Mouse (Mus musculus) midbrain, embryonic 15.5 days (tissue): ENCODE measurements around the gene Eno3. TPM values are rescaled to one million over a fixed set of nuclear protein-coding genes. Genes with fewer than 3 reads are reported as not detected.

Experiments
- ATAC-seq: fragments of 200-750 bp; cut with Nextera tagmentation; replicated peaks from 2 replicates; pipeline ENCODE4 v1.8.0; 2017; ENCODE audit warnings: moderate TSS enrichment
- H3K27ac ChIP-seq: fragments of 300-500 bp; sonication (generic); 2 replicates; pipeline ENCODE4 v1.5.1; 2015; ENCODE audit warnings: mild to moderate bottlenecking, inconsistent platforms
- H3K27me3 ChIP-seq: fragments of 300-500 bp; sonication (generic); replicated peaks from 2 replicates; pipeline ENCODE4 v1.6.1; 2015; ENCODE audit warnings: inconsistent platforms
- H3K36me3 ChIP-seq: fragments of 300-500 bp; sonication (generic); replicated peaks from 2 replicates; pipeline ENCODE4 v1.6.1; 2015; ENCODE audit warnings: inconsistent platforms
- H3K4me1 ChIP-seq: fragments of 300-500 bp; sonication (generic); 2 replicates; pipeline ENCODE4 v1.6.1; 2015; ENCODE audit warnings: inconsistent platforms
- H3K4me2 ChIP-seq: fragments of 300-500 bp; sonication (generic); 2 replicates; pipeline ENCODE4 v1.6.1; 2015; ENCODE audit warnings: inconsistent platforms, mild to moderate bottlenecking, moderate library complexity
- H3K4me3 ChIP-seq: fragments of 300-500 bp; sonication (generic); 2 replicates; pipeline ENCODE4 v1.5.1; 2015; ENCODE audit warnings: mild to moderate bottlenecking, inconsistent platforms
- H3K9ac ChIP-seq: fragments of 300-500 bp; sonication (generic); 2 replicates; pipeline ENCODE4 v1.6.1; 2015; ENCODE audit warnings: mild to moderate bottlenecking, inconsistent platforms
- H3K9me3 ChIP-seq: fragments of 300-500 bp; sonication (generic); 2 replicates; pipeline ENCODE4 v1.6.1; 2016; ENCODE audit warnings: inconsistent platforms
- WGBS: fragments of 180-500 bp; shearing (Covaris S2); methylation state at CpG from one replicate; pipeline ENCODE4 v1.1.7; 2015; ENCODE audit warnings: mixed read lengths; 5-methylcytosine and 5-hydroxymethylcytosine counted together
- polyA plus RNA-seq: library from polyadenylated mRNA; unstranded; fragments of >200 nt; fragmentation: Nextera tagmentation; extraction: Ambion mirVana; gene quantifications from 2 replicates; pipeline ENCODE4 v1.2.1, GENCODE M21; 2015

Eno3 gene
- polyA plus RNA-seq, 1 experiment from 2014 or later: 8.0 TPM

DNA sequence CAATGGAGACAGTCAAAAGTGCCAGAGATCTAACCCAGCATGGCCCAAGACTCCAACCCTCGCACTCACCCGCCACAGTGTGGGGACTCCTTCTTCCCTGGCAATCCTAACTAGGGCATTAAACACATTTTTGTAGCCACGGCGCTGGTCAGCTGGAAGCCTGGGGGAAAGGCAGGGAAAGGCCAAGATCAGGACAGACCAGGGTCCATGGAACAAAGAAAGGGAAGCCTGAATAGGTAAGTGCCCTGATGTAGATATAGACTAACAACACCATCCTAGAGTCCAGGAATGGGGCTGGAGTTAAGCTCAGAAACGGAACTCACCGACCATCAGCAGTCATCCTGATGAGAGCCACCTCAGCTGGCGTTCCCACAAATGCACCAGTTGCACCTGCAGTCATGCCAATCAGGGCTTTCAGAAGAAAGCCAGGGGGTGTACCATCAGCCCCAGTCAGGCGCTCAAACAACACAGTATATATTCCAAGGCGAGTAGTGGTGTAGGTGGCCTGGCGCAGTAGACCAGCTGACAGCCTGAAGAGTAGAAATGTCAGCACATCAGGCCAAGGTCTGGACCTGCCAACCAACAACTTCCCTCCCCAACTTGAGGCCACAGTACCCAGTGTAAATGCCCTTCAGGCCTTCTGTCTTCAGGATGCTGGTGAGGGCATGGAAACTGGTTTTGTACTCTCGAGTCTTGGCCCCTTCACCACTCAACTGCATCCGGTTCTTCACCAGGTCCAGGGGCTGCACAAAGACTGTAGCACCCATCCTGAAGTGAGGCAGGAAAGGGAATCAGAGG is 11.3 kb upstream of the Eno3 start:
- H3K27ac ChIP-seq: peak overlapping the region; percentile 95; the same call in 1 of the 2 replicates
- peaks cover 28% of the 10 kb centered on the region for H3K36me3 ChIP-seq
- no peaks in the 10 kb centered on the region for H3K27me3 ChIP-seq
- ATAC-seq: no peak; the same call in 1 of the 2 replicates
- H3K4me2 ChIP-seq: peak overlapping the region; percentile 84
- peak overlapping the region; percentile 85 for H3K9ac ChIP-seq
- H3K4me1 ChIP-seq: peaks cover 33% of the 10 kb centered on the region
- peak overlapping the region; percentile 80 for H3K4me3 ChIP-seq
- 93% methylated on average over 12 of the region's 12 CpGs for WGBS
- H3K9me3 ChIP-seq: no peaks in the 10 kb centered on the region

DNA sequence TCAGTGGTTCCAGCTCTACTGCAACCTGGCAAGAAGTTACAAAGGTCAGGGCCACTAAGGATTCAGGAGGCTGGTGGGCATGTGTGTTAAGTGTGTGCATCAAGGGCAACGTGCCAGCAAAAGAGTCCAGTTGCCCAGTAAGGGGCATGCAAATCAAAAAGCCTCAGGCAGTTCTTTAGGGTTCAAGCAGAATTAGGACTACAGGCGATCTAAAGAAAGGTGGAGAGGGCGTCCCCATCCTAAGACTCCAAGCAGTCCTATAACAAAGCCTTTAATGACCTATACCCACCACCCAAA is 10.8 kb upstream of the Eno3 start:
- no peak; the same call in 1 of the 2 replicates for ATAC-seq
- Histone ChIP-seq H3K4me3 (peak overlapping the region; percentile 80), H3K4me1 (peaks cover 38% of the 10 kb centered on the region), H3K27me3 (no peaks in the 10 kb centered on the region), H3K36me3 (peaks cover 33% of the 10 kb centered on the region), H3K27ac (peak overlapping the region; percentile 95), H3K9ac (peak overlapping the region; percentile 85), H3K4me2 (peak overlapping the region; percentile 84), H3K9me3 (no peaks in the 10 kb centered on the region)
- WGBS: 12% methylated on average over 3 of the region's 3 CpGs

DNA sequence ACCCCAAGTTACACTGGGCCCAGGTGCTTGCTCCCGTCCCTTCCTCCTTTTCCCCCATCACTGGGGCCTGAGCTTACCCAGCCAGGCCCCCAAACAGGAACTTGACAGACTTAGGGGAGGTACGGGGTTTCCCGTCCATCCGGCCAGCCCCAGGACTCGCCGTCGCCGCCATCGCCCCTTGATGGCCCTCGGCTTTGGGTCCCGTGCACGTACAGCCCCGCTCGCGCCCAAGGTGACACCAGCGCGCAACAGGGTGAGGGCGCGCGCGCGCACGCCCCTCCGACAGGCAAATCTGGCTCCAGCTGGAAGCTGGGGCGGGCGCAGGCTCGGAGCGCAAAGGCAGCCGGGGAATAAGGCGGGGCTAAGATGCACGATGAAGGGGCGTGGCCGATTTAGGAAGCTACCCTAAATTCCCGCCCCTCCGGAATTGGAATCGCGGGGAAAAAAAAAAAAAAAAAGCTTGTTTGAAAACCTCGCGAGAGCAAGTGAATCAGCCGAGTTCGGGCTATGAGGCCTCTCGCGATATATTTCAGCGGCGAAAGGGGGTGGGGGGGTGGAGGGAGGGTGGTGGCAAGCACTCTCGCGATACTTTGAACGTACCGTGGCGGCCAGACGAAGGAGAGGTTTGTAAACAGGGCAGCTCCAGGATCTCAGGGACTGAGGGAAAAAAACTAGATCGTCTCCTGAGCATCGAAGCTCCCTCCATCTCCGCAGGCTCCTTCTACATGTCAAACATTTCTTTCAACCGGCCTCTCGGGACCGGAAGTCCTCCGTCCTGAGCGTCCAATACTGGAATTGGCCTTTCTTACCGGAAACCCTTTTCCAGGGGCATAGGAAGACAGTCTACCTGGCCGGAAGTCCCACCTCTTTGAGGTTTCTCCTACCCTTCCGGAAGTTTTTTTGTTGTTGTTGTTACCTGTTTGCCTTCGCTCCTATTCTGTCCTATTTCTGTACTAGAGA is 10.0 kb upstream of the Eno3 start, which contains the start of the genes Rnf167 and Slc25a11:
Gene Rnf167 (plus strand): TSS at position 545 of the 960 bp plus-strand sequence.
Gene Slc25a11 (minus strand): TSS at position 789 of the 960 bp plus-strand sequence.
- Histone ChIP-seq H3K36me3 (peaks cover 36% of the 10 kb centered on the region), H3K9ac (peak within 1 kb of the TSS; percentile 85), H3K4me1 (peaks cover 40% of the 10 kb centered on the region), H3K27ac (peak within 1 kb of the TSS; percentile 95), H3K4me3 (peak within 1 kb of the TSS; percentile 80), H3K9me3 (no peaks in the 10 kb centered on the region), H3K4me2 (peak within 1 kb of the TSS; percentile 97), H3K27me3 (no peaks in the 10 kb centered on the region)
- 0% methylated on average over 63 of the region's 63 CpGs for WGBS
- peak; percentile 92 for ATAC-seq

DNA sequence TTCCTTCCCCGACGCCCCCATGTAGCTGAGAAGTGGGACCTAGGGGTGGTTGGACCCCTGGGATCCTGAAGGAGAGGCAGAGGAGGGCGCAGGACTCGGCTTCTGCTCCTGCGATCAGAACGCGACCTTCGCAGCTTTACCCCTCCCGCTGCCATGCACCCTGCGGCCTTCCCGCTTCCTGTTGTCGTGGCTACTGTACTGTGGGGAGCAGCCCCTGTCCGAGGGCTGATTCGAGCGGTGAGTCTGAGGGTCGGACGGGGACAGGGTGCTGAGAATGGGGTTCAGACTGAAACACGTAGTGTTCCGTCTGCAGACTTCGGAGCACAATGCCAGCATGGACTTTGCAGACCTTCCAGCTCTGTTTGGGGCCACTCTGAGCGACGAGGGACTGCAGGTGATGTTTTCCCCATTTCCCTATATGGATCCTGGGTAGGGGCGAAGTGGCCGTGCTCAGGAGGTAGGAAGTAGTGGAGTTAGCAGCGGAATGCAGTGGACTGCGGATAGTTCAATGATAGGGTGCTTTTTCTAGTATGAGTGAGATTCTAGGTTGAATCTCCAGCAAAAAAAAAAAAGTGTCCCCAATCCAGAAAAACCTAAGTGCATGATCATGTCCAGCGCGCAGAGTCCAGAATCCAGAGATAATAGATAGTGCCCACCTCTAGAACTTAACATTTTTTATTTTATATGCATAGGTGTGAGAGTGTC is 9.1 kb upstream of the Eno3 start:
- Histone ChIP-seq H3K36me3 (peaks cover 42% of the 10 kb centered on the region), H3K4me2 (peak overlapping the region; percentile 97), H3K27me3 (no peaks in the 10 kb centered on the region), H3K27ac (peak overlapping the region; percentile 95), H3K9me3 (no peaks in the 10 kb centered on the region), H3K9ac (peak overlapping the region; percentile 67), H3K4me1 (peaks cover 49% of the 10 kb centered on the region), H3K4me3 (peak overlapping the region; percentile 80)
- WGBS: 6% methylated on average over 28 of the region's 28 CpGs
- peak; percentile 27 for ATAC-seq

DNA sequence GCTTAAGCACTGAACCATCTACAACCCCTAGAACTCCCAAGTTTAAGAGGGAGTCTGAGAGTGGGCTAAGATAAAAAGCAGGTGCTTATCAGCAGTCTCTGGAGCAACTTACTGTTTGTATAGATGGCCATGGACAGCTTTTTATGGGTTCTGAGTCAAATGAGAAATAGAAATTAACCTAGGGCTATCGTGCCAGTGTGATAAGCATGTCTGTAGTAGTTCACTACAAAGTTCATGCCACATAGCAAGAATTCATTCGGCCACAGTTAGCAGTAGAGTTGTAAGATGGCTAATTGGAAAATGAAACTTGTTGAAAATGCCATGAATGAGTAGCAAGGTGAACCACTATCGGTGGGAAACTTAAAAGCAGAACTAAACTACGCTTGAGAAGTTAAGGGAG is 8.5 kb upstream of the Eno3 start:
- 87% methylated on average over 4 of the region's 4 CpGs for WGBS
- ATAC-seq: no peak
- H3K9me3 ChIP-seq: no peaks in the 10 kb centered on the region
- 0 out of 2 replicates have a peak overlapping the region, but pooled peaks have one; percentile 67 for H3K9ac ChIP-seq
- no peaks in the 10 kb centered on the region for H3K27me3 ChIP-seq
- H3K36me3 ChIP-seq: peaks cover 39% of the 10 kb centered on the region
- peaks cover 54% of the 10 kb centered on the region for H3K4me1 ChIP-seq
- H3K4me3 ChIP-seq: peak overlapping the region; percentile 80
- peak overlapping the region; percentile 97 for H3K4me2 ChIP-seq
- no peak overlapping the region for H3K27ac ChIP-seq

DNA sequence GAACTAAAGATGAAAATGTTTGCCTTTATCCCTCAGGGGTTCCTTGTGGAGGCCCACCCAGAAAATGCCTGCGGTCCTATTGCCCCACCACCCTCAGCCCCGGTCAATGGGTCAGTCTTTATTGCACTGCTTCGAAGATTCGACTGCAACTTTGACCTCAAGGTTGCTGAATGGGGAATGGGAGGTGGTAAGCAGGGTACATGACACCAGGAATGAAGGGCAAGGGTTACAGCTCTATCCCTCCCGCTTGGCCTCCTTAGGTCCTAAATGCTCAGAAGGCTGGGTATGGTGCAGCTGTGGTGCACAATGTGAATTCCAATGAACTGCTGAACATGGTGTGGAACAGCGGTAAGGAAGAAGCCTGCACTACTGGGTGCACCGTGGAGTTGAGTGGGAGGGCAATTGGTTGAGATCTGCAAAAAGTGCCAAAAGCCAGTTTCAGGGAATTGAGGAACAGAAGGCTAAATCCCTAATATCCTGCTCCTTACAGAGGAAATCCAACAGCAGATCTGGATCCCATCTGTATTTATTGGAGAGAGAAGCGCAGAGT is 7.7 kb upstream of the Eno3 start:
- no peaks in the 10 kb centered on the region for H3K27me3 ChIP-seq
- H3K4me2 ChIP-seq: no peak overlapping the region
- WGBS: 85% methylated on average over 8 of the region's 8 CpGs
- peaks cover 54% of the 10 kb centered on the region for H3K4me1 ChIP-seq
- H3K27ac ChIP-seq: no peak overlapping the region
- no peak overlapping the region for H3K4me3 ChIP-seq
- H3K9me3 ChIP-seq: no peaks in the 10 kb centered on the region
- no peak for ATAC-seq
- H3K9ac ChIP-seq: no peak overlapping the region
- peaks cover 36% of the 10 kb centered on the region for H3K36me3 ChIP-seq

DNA sequence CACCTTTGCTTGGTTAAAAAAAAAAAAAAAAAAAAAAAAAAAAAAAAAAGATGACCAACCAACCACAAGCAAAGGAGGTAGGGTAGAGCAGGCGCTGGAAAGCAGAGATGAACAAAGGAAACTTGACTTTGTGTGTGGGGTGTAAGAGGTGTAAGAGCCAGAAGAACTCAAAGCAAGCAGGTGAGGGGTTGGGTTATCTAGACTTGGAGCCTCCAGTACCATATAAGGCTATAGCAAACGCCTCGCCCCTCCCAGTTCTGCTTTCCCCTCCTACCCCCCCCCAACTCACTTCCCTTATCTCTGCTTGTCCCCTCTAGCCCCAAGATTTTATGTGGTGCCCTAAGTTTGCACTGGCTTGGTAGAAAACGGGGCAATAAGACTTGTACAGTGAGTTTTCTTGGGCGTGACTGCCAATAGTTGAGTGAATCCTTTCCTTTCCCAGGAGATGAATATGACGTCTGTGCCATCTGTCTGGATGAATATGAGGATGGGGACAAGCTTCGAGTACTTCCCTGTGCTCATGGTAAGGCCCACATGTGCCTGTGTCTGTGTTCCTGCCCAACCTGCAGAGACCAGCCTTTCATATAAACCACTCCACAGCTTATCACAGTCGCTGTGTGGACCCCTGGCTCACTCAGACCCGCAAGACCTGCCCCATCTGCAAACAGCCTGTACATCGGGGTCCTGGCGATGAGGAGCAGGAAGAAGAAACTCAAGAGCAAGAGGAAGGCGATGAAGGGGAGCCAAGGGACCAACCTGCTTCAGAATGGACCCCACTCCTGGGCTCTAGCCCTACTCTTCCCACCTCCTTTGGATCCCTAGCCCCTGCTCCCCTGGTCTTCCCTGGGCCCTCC is 6.5 kb upstream of the Eno3 start:
- no peak overlapping the region for H3K4me3 ChIP-seq
- 82% methylated on average over 12 of the region's 12 CpGs for WGBS
- H3K27me3 ChIP-seq: no peaks in the 10 kb centered on the region
- no peak overlapping the region for H3K27ac ChIP-seq
- no peak for ATAC-seq
- H3K4me2 ChIP-seq: no peak overlapping the region
- peaks cover 31% of the 10 kb centered on the region for H3K36me3 ChIP-seq
- H3K9ac ChIP-seq: no peak overlapping the region
- H3K4me1 ChIP-seq: peaks cover 52% of the 10 kb centered on the region
- H3K9me3 ChIP-seq: no peaks in the 10 kb centered on the region

DNA sequence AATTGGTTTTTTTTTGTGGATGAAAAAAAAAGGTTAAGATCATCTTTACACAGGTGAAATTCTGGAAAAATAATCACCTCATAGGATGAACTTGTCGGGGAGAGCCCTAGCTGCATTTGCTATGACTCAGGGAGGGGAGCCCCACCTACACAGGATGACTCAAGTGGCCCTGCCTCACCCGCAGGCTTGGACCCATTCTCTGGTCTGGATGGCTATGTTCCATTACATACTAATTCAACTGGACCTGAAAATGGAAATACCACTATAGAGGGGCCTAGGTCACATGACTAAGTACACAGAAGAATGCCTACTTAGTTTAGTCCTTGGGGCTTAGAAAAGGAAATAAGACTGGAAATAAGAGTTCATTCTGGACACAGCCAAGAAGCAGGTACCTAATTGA is 5.6 kb upstream of the Eno3 start:
- Histone ChIP-seq H3K4me1 (peaks cover 52% of the 10 kb centered on the region), H3K27ac (no peak overlapping the region), H3K4me2 (no peak overlapping the region), H3K9ac (no peak overlapping the region), H3K36me3 (peaks cover 31% of the 10 kb centered on the region), H3K4me3 (no peak overlapping the region), H3K9me3 (no peaks in the 10 kb centered on the region), H3K27me3 (no peaks in the 10 kb centered on the region)
- 81% methylated on average over 2 of the region's 2 CpGs for WGBS
- no peak for ATAC-seq

DNA sequence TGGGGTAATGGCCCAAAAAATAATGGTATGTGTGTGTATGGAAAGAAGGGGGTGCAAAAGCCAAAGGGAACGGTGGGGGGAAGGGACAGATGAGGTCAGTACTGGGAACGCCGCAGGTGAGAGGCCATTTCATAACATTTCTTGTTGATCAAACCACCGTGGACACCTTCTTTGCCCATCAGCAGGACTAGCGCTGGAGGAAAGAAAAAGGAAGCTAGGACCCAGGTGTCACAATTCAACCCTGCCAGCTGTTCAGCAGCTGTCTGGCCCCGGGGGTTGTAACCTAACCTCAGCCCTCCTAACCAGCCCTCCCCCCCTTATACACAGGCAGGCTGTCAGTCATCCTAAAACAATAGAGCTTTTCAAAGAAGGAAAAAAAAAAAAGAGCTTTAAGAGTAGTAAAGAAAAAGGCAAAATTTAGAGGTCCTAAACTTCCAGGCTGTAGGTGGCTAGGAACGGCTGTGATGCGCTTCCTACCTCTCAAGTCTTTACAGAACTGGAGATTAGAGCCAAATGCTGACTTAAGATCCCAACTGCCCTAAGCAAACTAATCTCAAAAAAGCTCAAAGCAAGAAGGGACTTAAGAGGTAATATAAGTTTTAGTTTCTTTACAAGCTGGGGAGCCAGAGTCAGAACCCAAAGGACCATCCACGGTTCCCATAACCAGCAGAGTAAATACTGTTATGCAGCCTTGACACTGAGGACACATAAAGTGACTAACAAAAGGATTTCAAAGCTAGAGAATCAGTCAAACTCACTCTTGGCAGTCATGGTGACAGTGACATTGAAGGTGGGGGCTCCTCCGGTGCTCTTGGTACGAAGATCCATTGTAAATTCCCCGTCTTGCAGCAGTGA is 4.7 kb upstream of the Eno3 start:
- Histone ChIP-seq H3K4me1 (peaks cover 54% of the 10 kb centered on the region), H3K9ac (no peak overlapping the region), H3K27me3 (0 out of 2 replicates have a peak, but pooled peaks cover 2% of the 10 kb centered on the region), H3K36me3 (peaks cover 31% of the 10 kb centered on the region), H3K27ac (no peak overlapping the region), H3K9me3 (no peaks in the 10 kb centered on the region), H3K4me3 (peak overlapping the region; percentile 99), H3K4me2 (peak overlapping the region; percentile 93)
- ATAC-seq: no peak
- WGBS: 71% methylated on average over 12 of the region's 12 CpGs

DNA sequence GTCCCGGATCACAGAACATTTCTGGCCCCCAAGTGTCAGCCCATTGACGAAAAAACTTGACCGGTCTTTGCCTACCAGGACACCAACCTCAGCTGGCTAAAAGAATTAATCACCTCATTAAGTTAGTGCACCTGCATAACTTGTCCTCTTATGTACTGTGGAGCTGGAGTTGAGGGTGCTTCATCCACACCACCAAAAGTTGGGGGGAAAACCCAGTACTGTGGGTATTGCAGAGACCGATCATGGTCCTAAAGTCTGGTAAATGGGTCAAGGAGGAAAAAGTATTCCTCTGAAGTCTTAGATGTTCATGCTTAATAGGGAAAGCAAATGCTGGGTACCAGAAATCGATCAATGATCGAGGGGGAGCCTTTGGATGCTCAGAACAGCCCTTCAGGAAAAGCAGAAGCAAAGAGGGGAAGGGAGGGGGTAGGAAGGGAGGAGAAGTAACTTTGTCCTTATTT is 4.1 kb upstream of the Eno3 start:
- ATAC-seq: no peak
- Histone ChIP-seq H3K9ac (peak overlapping the region; percentile 99; the same call in 1 of the 2 replicates), H3K4me1 (peaks cover 52% of the 10 kb centered on the region), H3K27ac (peak overlapping the region; percentile 97), H3K4me3 (peak overlapping the region; percentile 99), H3K9me3 (no peaks in the 10 kb centered on the region), H3K4me2 (peak overlapping the region; percentile 93), H3K27me3 (0 out of 2 replicates have a peak, but pooled peaks cover 2% of the 10 kb centered on the region), H3K36me3 (peaks cover 31% of the 10 kb centered on the region)
- 60% methylated on average over 6 of the region's 6 CpGs for WGBS
